Mouse (Mus musculus) cerebellum, adult 2 months (tissue): ENCODE measurements around the gene Pdzd9. TPM values are rescaled to one million over a fixed set of nuclear protein-coding genes. Genes with fewer than 3 reads are reported as not detected.

Experiments
- DNase-seq, 2 experiments: peaks; one replicate each; pipeline ENCODE4 v3.0.0; 2021
- H3K27ac ChIP-seq: fragments of 200-500 bp; 2 replicates; pipeline ENCODE4 v1.5.1; 2012; ENCODE audit warnings: low read length, control low read depth, inconsistent platforms; ENCODE audit not compliant: insufficient read depth
- H3K27me3 ChIP-seq: fragments of 200-500 bp; 2 replicates; pipeline ENCODE4 v1.6.1; 2012; ENCODE audit warnings: inconsistent platforms, mild to moderate bottlenecking, low read length, moderate library complexity; ENCODE audit not compliant: control insufficient read depth, insufficient read depth
- H3K4me1 ChIP-seq: fragments of 200-500 bp; 2 replicates; pipeline ENCODE4 v1.6.1; 2011; ENCODE audit warnings: low read length; ENCODE audit not compliant: control insufficient read depth, insufficient read depth
- H3K4me3 ChIP-seq: fragments of 200-500 bp; replicated peaks from 2 replicates; pipeline ENCODE3; 2011; ENCODE audit warnings: mild to moderate bottlenecking, low read depth, low read length, control low read depth; ENCODE audit not compliant: insufficient read depth
- CTCF ChIP-seq: fragments of 200-500 bp; IDR thresholded peaks from 2 replicates; pipeline ENCODE4 v1.5.1; 2011; ENCODE audit warnings: low read depth, mild to moderate bottlenecking, control low read depth, low read length, moderate library complexity, borderline replicate concordance; ENCODE audit not compliant: insufficient read depth
- POLR2A ChIP-seq: fragments of 200-500 bp; IDR thresholded peaks from 2 replicates; pipeline ENCODE4 v1.6.1; 2011; ENCODE audit warnings: low read length, control low read depth, borderline replicate concordance; ENCODE audit not compliant: insufficient read depth
- WGBS: fragments of 180-500 bp; shearing (Covaris S2); methylation state at CpG from one replicate; pipeline ENCODE4 v1.1.7; 2018; 5-methylcytosine and 5-hydroxymethylcytosine counted together
- polyA plus RNA-seq: library from polyadenylated mRNA; depleted of rRNA; stranded (reverse); fragments of >200 nt; gene quantifications from 2 replicates; pipeline ENCODE4 v1.2.3, GENCODE M21; 2012

The Pdzd9 gene
- polyA plus RNA-seq, 1 experiment: not detected

DNA sequence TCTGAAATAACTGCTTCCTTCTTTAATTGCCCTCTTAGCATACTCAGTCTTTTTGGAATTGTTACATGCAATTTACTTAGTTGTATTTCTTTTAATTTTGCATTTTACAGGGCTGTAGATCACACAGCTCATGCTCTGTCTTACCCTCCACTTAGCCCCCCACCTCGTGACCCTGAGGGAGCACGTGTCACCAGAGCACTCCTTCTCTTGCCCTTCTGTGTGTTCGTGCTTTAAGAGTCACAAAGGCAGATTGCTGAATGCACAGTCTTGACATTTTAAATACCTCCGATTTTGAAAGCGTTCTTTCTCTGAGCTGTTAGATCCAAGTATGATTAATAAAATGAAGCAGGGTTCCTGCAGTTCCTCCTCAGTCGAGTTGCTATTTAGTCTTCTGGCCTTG, 25.1 kb upstream of the Pdzd9 start:
- Histone ChIP-seq H3K27me3 (no peaks in the 10 kb centered on the region), H3K4me1 (no peaks in the 10 kb centered on the region), H3K27ac (no peak overlapping the region), H3K4me3 (no peak overlapping the region)
- no peak for TF ChIP-seq POLR2A
- TF ChIP-seq CTCF: no peak
- WGBS: 50% methylated on average over 6 of the region's 6 CpGs
- DNase-seq: no peak

DNA sequence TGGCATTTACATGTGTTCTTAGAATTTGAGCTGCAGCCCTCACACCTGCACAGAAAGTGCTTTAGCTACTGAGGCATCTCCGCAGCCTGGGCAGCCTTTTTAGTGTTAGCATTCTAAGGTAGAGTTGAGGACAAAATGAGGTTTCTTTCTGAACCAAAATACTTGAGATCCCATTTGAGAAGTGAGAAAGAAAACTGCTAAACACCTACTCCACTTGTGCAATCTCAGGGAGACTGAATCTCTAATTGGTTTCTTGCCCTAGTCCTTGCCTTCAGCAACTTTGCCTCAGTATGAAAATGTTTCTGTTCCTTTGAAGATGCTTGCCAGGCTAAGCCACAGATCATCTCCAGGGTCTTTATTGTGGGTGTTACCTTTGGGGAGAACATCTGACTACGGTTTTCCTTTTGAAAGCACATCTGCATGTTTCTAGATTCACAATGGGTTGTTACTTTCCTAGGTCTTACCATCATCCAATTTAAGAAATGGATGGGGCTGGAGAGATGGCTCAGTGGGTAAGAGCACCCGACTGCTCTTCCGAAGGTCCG, 23.8 kb upstream of the Pdzd9 start:
- Histone ChIP-seq H3K27me3 (no peaks in the 10 kb centered on the region), H3K4me3 (no peak overlapping the region), H3K27ac (no peak overlapping the region), H3K4me1 (no peaks in the 10 kb centered on the region)
- no peak for DNase-seq
- TF ChIP-seq CTCF: no peak
- no peak for TF ChIP-seq POLR2A
- 98% methylated on average over 5 of the region's 5 CpGs for WGBS

DNA sequence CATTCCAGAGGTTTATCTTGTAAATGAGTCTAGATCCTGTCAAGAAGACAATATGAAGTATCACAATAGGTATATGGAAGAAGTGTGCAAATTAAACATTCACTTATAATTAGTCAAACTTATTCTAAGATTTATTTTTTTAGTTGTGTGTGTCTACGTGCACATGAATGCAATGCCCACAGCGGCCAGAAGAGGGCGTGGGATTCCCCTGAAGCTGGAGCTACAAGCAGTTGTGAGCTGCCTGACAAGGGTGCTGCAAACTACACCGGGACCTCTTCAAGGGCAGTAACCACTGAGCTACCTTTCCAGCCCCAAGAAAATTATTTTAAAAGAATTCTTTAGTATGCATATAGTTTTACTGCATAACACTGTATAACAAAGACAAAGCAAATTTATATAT, 20.5 kb upstream of the Pdzd9 start:
- Histone ChIP-seq H3K4me3 (no peak overlapping the region), H3K27me3 (no peaks in the 10 kb centered on the region), H3K27ac (no peak overlapping the region), H3K4me1 (peaks cover 8% of the 10 kb centered on the region)
- 74% methylated on average over 4 of the region's 4 CpGs for WGBS
- no peak for DNase-seq
- TF ChIP-seq CTCF (0 out of 2 replicates have a peak, but pooled peaks have one; percentile 1), POLR2A (no peak)

DNA sequence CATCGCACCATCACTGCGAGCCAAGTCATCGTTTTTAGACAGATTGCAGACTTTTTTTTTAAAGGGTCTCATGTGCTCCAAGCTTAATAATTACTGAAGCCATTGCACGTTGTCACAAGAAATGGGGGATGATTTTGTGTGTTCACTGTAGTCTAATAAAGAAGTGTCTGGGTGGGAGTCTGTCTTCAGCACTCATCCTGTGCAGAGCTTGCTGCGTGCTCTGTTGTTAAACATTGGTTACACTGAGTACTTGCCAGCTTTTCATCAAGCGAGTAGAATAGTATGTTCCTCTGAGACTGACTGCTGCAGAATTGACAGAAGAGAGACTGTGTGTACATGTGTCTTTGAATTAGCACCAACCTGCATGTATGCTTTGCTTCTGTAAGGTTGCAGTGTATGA, 15.1 kb upstream of the Pdzd9 start:
- no peak for DNase-seq
- TF ChIP-seq POLR2A: no peak
- no peak for TF ChIP-seq CTCF
- Histone ChIP-seq H3K27ac (no peak overlapping the region), H3K4me1 (peaks cover 8% of the 10 kb centered on the region), H3K4me3 (no peak overlapping the region), H3K27me3 (no peaks in the 10 kb centered on the region)
- whole genome bisulfite sequencing: 55% methylated on average over 6 of the region's 6 CpGs

DNA sequence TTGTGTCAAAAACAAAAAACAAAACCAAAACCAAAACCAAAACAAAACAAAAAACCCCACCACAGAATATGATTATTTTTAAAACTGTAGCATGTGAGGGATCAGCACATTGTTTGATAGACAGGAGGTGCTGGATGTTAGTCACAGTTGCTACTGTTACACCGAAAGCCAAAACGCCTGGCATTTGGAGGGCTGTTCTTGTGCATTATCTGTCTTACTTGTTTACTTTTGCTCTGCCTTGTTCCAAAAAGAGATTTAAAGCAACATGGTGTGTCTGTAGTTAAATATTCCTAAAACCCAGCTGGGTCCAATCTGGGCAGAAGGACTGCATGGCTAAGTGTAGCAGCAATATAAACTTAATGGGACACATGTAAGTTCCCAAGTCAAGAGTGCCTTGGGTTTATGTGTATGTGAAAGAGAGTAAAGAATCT, 14.6 kb upstream of the Pdzd9 start:
- H3K27me3 ChIP-seq: no peaks in the 10 kb centered on the region
- H3K27ac ChIP-seq: no peak overlapping the region
- TF ChIP-seq CTCF (no peak), POLR2A (no peak)
- H3K4me3 ChIP-seq: no peak overlapping the region
- H3K4me1 ChIP-seq: peaks cover 8% of the 10 kb centered on the region
- WGBS: 82% methylated on average over 2 of the region's 2 CpGs
- DNase-seq: no peak

DNA sequence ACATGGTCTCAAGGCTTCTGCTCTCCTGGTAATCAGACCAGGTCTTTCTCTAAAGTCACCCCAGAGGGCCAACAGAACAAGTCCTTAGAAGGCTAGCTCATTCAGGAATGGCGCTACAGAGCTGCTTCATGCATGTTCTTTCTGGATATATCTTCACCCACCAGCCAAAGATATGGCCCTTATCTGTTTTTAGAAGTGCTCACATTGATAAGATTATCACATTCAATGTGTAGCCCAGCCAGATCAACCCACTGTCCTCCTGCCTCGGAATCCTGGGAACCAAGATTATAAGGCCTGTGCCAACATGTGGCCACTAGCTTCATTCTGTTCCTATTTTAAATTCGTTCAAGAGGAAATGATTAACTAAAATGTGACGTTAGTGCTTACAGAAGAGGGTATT, 11.9 kb upstream of the Pdzd9 start:
- peaks cover 6% of the 10 kb centered on the region for H3K4me1 ChIP-seq
- TF ChIP-seq POLR2A: no peak
- DNase-seq: no peak
- H3K27me3 ChIP-seq: no peaks in the 10 kb centered on the region
- no peak overlapping the region for H3K4me3 ChIP-seq
- WGBS: 59% methylated on average over 4 of the region's 4 CpGs
- H3K27ac ChIP-seq: no peak overlapping the region

DNA sequence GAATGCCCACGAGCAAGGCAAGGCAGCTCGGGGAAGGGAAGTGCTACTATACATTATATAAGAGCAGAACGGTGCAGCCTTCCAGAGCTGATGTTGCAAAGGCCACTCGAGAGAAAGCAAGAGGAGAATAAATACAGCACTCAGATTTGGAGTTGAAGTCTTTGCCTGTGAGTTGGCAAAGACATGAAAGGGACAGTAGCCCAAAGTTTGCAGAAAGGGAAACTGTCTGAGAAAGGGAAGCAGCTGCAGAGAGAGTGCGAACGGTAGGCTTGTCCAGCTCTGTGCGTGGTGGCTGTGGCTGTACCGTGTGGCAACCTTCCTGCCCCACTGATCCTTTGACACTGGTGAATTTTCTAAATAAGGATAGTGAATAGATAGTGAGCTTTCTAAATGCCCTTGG, 8.9 kb upstream of the Pdzd9 start:
- H3K27ac ChIP-seq: no peak overlapping the region
- DNase-seq: no peak
- 21% methylated on average over 8 of the region's 8 CpGs for WGBS
- TF ChIP-seq CTCF: no peak
- TF ChIP-seq POLR2A: no peak
- H3K4me1 ChIP-seq: no peaks in the 10 kb centered on the region; the same call in 1 of the 2 replicates
- no peaks in the 10 kb centered on the region for H3K27me3 ChIP-seq
- H3K4me3 ChIP-seq: peak overlapping the region; percentile 47

DNA sequence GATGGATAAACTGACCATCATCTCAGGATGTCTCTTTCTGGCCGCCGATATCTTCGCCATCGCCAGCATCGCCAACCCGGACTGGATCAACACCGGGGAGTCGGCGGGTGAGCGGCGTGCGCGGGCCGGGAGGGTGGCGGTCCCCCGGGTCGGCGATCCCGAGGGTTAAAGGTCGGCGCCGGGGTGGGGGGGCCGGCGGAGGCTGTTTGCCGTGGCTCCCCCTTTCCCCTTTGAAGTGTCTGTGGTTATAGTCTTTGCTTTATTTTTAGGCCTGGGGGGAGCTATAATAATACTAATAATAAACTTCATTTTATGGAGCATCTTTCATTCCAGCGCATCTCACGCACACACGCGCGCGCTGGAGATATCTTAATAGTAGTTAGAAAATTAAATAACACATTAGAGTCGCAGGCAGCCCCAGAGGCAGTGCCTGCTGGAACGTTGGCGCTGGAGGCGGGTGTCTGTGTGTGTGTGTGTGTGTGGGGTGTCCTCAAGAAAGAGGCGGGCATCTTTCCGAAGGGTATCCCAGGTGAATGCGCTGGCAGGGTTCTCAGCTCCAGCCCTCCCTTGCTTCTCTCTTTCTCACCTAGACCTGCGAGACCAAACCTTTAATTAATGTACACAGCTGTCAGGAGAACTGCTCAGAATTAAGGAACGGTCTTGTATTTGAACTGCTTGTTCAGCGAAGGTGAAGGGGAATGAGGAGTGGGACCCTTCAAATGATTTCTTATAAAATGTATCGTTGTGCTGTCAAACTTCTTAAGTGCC, 7.8 kb upstream of the Pdzd9 start:
- Histone ChIP-seq H3K27ac (no peak overlapping the region), H3K4me3 (peak overlapping the region; percentile 75), H3K4me1 (no peaks in the 10 kb centered on the region; the same call in 1 of the 2 replicates), H3K27me3 (no peaks in the 10 kb centered on the region)
- TF ChIP-seq POLR2A: no peak
- TF ChIP-seq CTCF: no peak
- DNase-seq: peak; percentile 47 to 68
- whole genome bisulfite sequencing: 1% methylated on average over 42 of the region's 42 CpGs
